In the genomic region with DNA sequence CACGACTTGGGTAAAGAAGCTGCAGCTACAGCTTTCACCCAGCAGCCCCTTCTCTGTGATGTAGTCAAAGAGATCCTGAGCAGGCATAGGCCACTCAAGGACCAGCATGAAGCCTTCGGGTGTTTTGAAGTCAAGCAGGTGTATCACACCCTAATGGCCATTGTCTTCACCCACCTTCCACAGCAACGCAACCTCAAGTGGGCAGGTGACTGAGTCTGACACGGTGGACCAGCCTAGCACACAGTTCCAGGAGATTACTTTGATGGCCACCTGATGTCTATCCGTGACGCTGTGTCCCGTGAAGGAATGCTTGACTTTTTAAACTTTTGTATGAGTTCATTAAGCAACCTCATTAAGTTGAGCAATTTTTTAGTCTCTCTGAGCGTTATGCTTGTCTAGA, we compare ENCODE assay signal across 8 mouse cellular contexts. TPM values are rescaled to one million over a fixed set of nuclear protein-coding genes. Genes with fewer than 3 reads are reported as not detected.
A peak's percentile ranks its signal among the peaks of the same experiment; 100 is the strongest.
DNase-seq lines count a peak whose midpoint lies in the region; ATAC-seq and TF ChIP-seq lines count a peak whose summit lies in the region.
"Not testable (repeated sequence)": the region's sequence is repeated elsewhere in the genome, so short reads cannot be mapped to it uniquely, and the experiment has no call there.

No protein-coding gene starts in this region.

- TF ChIP-seq EP300 in heart, adult 2 months (IDR thresholded peaks at IDR 0.05; ENCODE audit: insufficient read depth, low read depth, low read length); liver, postnatal 0 days (IDR thresholded peaks at IDR 0.05; ENCODE audit: low read depth): not testable (repeated sequence)

- H3K9me3 ChIP-seq in ES-E14 (ENCODE audit: control insufficient read depth, insufficient read depth, low read depth, low read length); embryonic facial prominence, embryonic 15.5 days (replicated peaks); hindbrain, embryonic 15.5 days; limb, embryonic 10.5 days (replicated peaks); liver, postnatal 0 days (ENCODE audit: low read length); midbrain, embryonic 15.5 days; stomach, embryonic 15.5 days: not testable (repeated sequence)

- peak overlapping the region; percentile 36 for H3K4me2 ChIP-seq in embryonic facial prominence, embryonic 15.5 days (replicated peaks)
- peak overlapping the region; percentile 47 for H3K4me2 ChIP-seq in hindbrain, embryonic 15.5 days
- H3K4me2 ChIP-seq in liver, postnatal 0 days (ENCODE audit: low read depth, low read length) = 0 out of 2 replicates have a peak overlapping the region, but pooled peaks have one; percentile 18
- peak overlapping the region; percentile 34 for H3K4me2 ChIP-seq in midbrain, embryonic 15.5 days
- peak overlapping the region; percentile 40 for H3K4me2 ChIP-seq in stomach, embryonic 15.5 days

- not testable (repeated sequence) for TF ChIP-seq CTCF in heart, adult 2 months (IDR thresholded peaks at IDR 0.05); liver, postnatal 0 days (IDR thresholded peaks at IDR 0.05; ENCODE audit: low read depth)

- not testable (repeated sequence) for H3K9ac ChIP-seq in ES-E14 (ENCODE audit: insufficient read depth, low read depth, low read length, poor library complexity, severe bottlenecking); embryonic facial prominence, embryonic 15.5 days; heart, adult 2 months (ENCODE audit: low read depth, low read length); hindbrain, embryonic 15.5 days; liver, postnatal 0 days (replicated peaks); midbrain, embryonic 15.5 days; stomach, embryonic 15.5 days

- H3K79me2 ChIP-seq in heart, adult 2 months (replicated peaks; ENCODE audit: control insufficient read depth, insufficient read depth, low read length) = not testable (repeated sequence)

- not testable (repeated sequence) for DNase-seq in ES-E14 (ENCODE audit: low read depth, low spot score); heart, adult 2 months
- peak; percentile 24 for DNase-seq in limb, embryonic 10.5 days (ENCODE audit: low spot score)
- peak; percentile 3 for DNase-seq in liver, postnatal 0 days

- H3K36me3 ChIP-seq in ES-E14 (ENCODE audit: control insufficient read depth, insufficient read depth, low read length, poor library complexity, severe bottlenecking); embryonic facial prominence, embryonic 15.5 days; heart, adult 2 months (ENCODE audit: control insufficient read depth, insufficient read depth, low read length); hindbrain, embryonic 15.5 days; liver, postnatal 0 days (replicated peaks; ENCODE audit: insufficient read depth, low read length); midbrain, embryonic 15.5 days (replicated peaks); stomach, embryonic 15.5 days: not testable (repeated sequence)
- peaks cover 11% of the 10 kb centered on the region for H3K36me3 ChIP-seq in limb, embryonic 10.5 days

- 83% methylated on average over 7 of the region's 8 CpGs for WGBS in embryonic facial prominence, embryonic 15.5 days
- 83% methylated on average over 7 of the region's 8 CpGs for WGBS in heart, adult 2 months
- WGBS in hindbrain, embryonic 15.5 days = 82% methylated on average over 7 of the region's 8 CpGs
- 83% methylated on average over 7 of the region's 8 CpGs for WGBS in limb, embryonic 10.5 days
- 72% methylated on average over 7 of the region's 8 CpGs for WGBS in liver, postnatal 0 days (ENCODE audit: insufficient replicate concordance)
- 91% methylated on average over 7 of the region's 8 CpGs for WGBS in midbrain, embryonic 15.5 days
- WGBS in stomach, embryonic 15.5 days = 74% methylated on average over 7 of the region's 8 CpGs

- ATAC-seq in embryonic facial prominence, embryonic 15.5 days (ENCODE audit: insufficient number of reproducible peaks, low FRiP score, low TSS enrichment, low read depth) = peak; percentile 77
- peak; percentile 88 for ATAC-seq in hindbrain, embryonic 15.5 days (ENCODE audit: low FRiP score, low read depth)
- peak; percentile 53 for ATAC-seq in liver, postnatal 0 days
- ATAC-seq in midbrain, embryonic 15.5 days (replicated peaks) = peak; percentile 88
- ATAC-seq in stomach, embryonic 15.5 days (ENCODE audit: insufficient read depth, low FRiP score, low read depth) = peak; percentile 51

- in situ Hi-C loops in ES-E14 (cut with MboI; ENCODE audit: low sequenced_read_pairs in 2 of 2, unreplicated experiment in 2 of 2) = not testable (repeated sequence)

- H3K27ac ChIP-seq in ES-E14 (ENCODE audit: insufficient read depth, low read depth, low read length, poor library complexity, severe bottlenecking); embryonic facial prominence, embryonic 15.5 days (replicated peaks); heart, adult 2 months; hindbrain, embryonic 15.5 days (replicated peaks); limb, embryonic 10.5 days; liver, postnatal 0 days (ENCODE audit: low read depth); midbrain, embryonic 15.5 days; stomach, embryonic 15.5 days: not testable (repeated sequence)

- not testable (repeated sequence) for TF ChIP-seq POLR2A in heart, adult 2 months (IDR thresholded peaks at IDR 0.05; ENCODE audit: insufficient read depth, low read depth, low read length)

- H3K4me3 ChIP-seq in ES-E14 (ENCODE audit: insufficient read depth in 1 of 2, low read depth in 1 of 2, low read length in 2 of 2, poor library complexity in 1 of 2, severe bottlenecking in 1 of 2) = peak overlapping the region; percentile 26 to 61; a peak in 3 of 4 replicates
- H3K4me3 ChIP-seq in embryonic facial prominence, embryonic 15.5 days (replicated peaks) = peak overlapping the region; percentile 36
- H3K4me3 ChIP-seq in heart, adult 2 months = peak overlapping the region; percentile 10; the same call in 1 of the 2 replicates
- 0 out of 2 replicates have a peak overlapping the region, but pooled peaks have one; percentile 6 for H3K4me3 ChIP-seq in hindbrain, embryonic 15.5 days
- H3K4me3 ChIP-seq in limb, embryonic 10.5 days; liver, postnatal 0 days (ENCODE audit: low read depth, low read length); stomach, embryonic 15.5 days (replicated peaks): not testable (repeated sequence)
- H3K4me3 ChIP-seq in midbrain, embryonic 15.5 days = peak overlapping the region; percentile 13

- intact Hi-C loops in heart, adult 2 months (cut with DNase I) = not testable (repeated sequence)

- not testable (repeated sequence) for H3K4me1 ChIP-seq in ES-E14 (ENCODE audit: control insufficient read depth in 2 of 2, insufficient read depth in 2 of 2, low read length in 2 of 2, poor library complexity in 1 of 2); embryonic facial prominence, embryonic 15.5 days; heart, adult 2 months (ENCODE audit: control insufficient read depth, insufficient read depth, low read length); hindbrain, embryonic 15.5 days (replicated peaks); limb, embryonic 10.5 days; liver, postnatal 0 days (ENCODE audit: insufficient read depth); midbrain, embryonic 15.5 days; stomach, embryonic 15.5 days

- H3K27me3 ChIP-seq in embryonic facial prominence, embryonic 15.5 days; heart, adult 2 months (ENCODE audit: control insufficient read depth, insufficient read depth, low read length); hindbrain, embryonic 15.5 days; limb, embryonic 10.5 days (ENCODE audit: low read depth, poor library complexity, severe bottlenecking); liver, postnatal 0 days (ENCODE audit: insufficient read depth, low read length); midbrain, embryonic 15.5 days (replicated peaks); stomach, embryonic 15.5 days (replicated peaks): not testable (repeated sequence)

RNA-seq across cellular contexts. Expression of gene Gm21119, which starts 57.5 kb away (rescaled TPM):
- not detected in 2 replicates for total RNA-seq in ES-E14 (2012; rRNA removed)
- polyA plus RNA-seq in embryonic facial prominence, embryonic 15.5 days (2015; fragmentation: Nextera tagmentation; extraction: Ambion mirVana) = 0.08 TPM in 1 of 2 replicates, not detected in the other
- total RNA-seq in heart, adult 2 months (2021) = under 1 TPM; 0.39 to 0.50 TPM
- 0.53 TPM in 1 of 2 replicates, not detected in the other for polyA plus RNA-seq in heart, adult 2 months (2012; rRNA removed)
- polyA plus RNA-seq in hindbrain, embryonic 15.5 days (2015; fragmentation: Nextera tagmentation; extraction: Ambion mirVana) = 0.25 and 0.43 TPM in 2 replicates
- 0.14 TPM in 1 of 2 replicates, not detected in the other for polyA plus RNA-seq in limb, embryonic 10.5 days (2016; fragmentation: Nextera tagmentation; extraction: Ambion mirVana)
- polyA plus RNA-seq in liver, postnatal 0 days (2015; fragmentation: Nextera tagmentation; extraction: Ambion mirVana) = not detected in 2 replicates
- 0.31 and 0.40 TPM in 2 replicates for polyA plus RNA-seq in midbrain, embryonic 15.5 days (2015; fragmentation: Nextera tagmentation; extraction: Ambion mirVana)
- polyA plus RNA-seq in stomach, embryonic 15.5 days (2015; fragmentation: Nextera tagmentation; extraction: Ambion mirVana) = 0.28 and 0.44 TPM in 2 replicates
